Mouse (Mus musculus) liver, adult 2 months (tissue): ENCODE data around the gene Gm16223.

Experiments
- CTCF ChIP-seq: fragments of 200-500 bp; IDR thresholded peaks from 2 replicates; pipeline ENCODE4 v1.5.1; 2011; ENCODE audit warnings: low read depth, low read length, control low read depth
- POLR2A ChIP-seq: fragments of 200-500 bp; IDR thresholded peaks from 2 replicates; pipeline ENCODE4 v1.6.1; 2011; ENCODE audit warnings: low read length, control low read depth; ENCODE audit not compliant: insufficient read depth; ENCODE audit errors: extremely low read depth

DNA sequence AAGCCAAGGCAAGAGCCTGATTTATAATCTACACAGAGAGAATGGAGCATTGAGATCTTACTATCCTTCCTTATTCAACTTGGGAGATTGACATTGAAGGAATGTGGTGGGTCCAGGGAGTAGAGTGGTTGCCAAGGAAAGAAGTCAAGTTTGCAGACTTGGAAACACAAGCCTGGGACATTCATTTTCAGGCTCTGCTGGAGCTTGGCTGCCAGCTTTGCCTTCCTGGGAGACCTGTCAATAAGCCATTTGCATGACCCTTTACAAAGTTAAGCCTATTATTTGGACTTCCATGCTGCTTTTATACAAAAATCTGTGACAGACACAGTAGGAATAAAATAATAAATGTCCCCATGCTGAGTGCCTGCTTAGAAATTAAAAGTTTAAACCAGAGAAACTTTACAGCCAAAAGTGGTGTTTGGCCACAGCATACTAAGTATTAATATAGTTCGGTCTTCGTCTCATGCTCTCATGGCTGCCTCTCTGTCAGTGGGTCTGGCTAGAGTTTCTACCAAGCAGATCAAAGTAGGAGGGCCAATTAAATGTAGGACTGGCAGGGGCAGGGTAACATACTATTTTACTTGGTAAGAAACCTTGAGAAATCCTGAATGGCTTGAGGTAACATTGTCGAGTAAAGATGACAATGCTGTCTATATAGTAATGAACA, 139.8 kb downstream of the Gm16223 start:
- TF ChIP-seq POLR2A (no peak), CTCF (no peak)
